Mouse (Mus musculus): ENCODE measurements around the gene Lpar1. TPM values are rescaled to one million over a fixed set of nuclear protein-coding genes. Genes with fewer than 3 reads are reported as not detected.

Gene Lpar1
- total RNA-seq, 1 experiment: 44.2 TPM

DNA sequence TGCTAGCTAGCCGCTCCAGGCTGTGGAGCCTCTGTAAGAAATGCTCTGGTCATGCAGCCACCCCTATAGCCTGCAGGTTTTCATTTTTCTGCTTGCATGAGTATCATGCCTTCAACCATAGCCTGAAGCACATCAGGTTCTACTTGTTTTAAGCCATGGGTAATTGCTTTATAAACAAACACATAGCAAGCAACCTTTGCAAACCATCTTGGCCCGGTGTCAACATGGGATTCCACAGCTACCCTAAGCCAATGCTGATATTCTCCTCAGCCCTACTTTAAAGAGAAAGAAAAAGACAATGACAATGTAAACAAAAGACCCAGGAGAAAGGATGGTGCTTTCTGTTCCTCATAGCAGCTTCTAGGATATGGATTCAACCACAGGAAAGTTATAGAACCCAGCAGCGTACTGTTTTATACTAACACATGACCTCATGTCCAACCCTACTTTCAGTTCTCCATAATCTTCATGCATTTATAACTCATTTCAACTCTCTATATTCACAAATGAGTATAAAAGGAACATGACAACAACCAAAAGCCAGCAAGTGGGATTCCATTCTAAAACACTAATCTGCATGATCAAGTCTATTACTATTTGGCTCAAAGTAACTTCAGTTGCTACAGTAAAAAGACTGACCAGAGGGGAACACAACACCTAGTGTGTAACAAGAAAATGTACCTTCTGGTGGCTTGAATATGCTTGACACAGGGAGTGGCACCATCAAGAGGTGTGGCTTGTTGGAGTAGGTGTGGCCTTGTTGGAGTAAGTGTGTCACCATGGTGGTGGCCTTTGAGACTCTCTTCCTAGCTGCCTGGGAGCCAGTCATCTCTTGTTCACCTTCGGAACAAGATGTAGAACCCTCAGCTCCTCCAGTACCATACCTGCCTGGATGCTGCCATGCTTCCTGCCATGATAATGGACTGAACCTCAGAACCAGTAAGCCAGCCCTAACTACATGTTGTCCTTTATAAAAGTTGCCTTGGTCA, 46.9 kb downstream of the Lpar1 start:
- no peak overlapping the region for H3K9ac ChIP-seq (ENCODE audit: insufficient read depth, low read depth, low read length, poor library complexity, severe bottlenecking)
- H3K36me3 ChIP-seq (ENCODE audit: control insufficient read depth, insufficient read depth, low read length, poor library complexity, severe bottlenecking): no peaks in the 10 kb centered on the region
- H3K4me1 ChIP-seq (ENCODE audit: control insufficient read depth in 2 of 2, insufficient read depth in 2 of 2, low read length in 2 of 2, poor library complexity in 1 of 2): no peaks in the 10 kb centered on the region
- TF ChIP-seq CHD2 (IDR thresholded peaks at IDR 0.05; ENCODE audit: low read depth, low read length) (no peak), MAFK (IDR thresholded peaks at IDR 0.05; ENCODE audit: insufficient read depth, low read depth, low read length) (no peak), ZC3H11A (IDR thresholded peaks at IDR 0.05; ENCODE audit: borderline replicate concordance, low read depth, low read length) (no peak), ZNF384 (IDR thresholded peaks at IDR 0.05; ENCODE audit: low read depth, low read length) (no peak), HCFC1 (IDR thresholded peaks at IDR 0.05; ENCODE audit: borderline replicate concordance, insufficient read depth, low read length) (no peak)
- in situ Hi-C loops (cut with MboI; ENCODE audit: low sequenced_read_pairs in 2 of 2, unreplicated experiment in 2 of 2): no loop called here
- no peak overlapping the region for H3K27ac ChIP-seq (ENCODE audit: insufficient read depth, low read depth, low read length, poor library complexity, severe bottlenecking)
- no peak for DNase-seq (ENCODE audit: low read depth, low spot score)
- no peak overlapping the region for H3K4me3 ChIP-seq (ENCODE audit: insufficient read depth in 1 of 2, low read depth in 1 of 2, low read length in 2 of 2, poor library complexity in 1 of 2, severe bottlenecking in 1 of 2)
- H3K9me3 ChIP-seq (ENCODE audit: control insufficient read depth, insufficient read depth, low read depth, low read length): no peaks in the 10 kb centered on the region

DNA sequence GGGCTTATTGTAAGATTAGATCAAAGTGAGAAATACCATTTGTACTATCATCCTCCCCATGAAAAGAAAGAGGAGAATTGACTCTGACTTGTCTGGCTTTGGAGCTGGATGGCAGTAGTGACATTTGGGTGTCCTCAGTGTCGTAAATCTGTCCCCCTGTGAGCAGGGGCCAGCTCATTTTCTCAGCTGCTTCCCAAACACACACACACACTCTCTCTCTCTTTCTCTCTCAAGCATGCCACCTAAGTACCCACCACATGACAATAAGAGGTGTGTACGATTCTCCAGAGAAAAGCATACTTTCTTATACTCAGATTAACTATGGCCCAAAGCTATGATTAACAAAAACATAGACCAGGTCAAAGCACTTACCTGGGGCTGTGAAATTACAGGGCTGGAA, 49.4 kb downstream of the Lpar1 start:
- in situ Hi-C loops (cut with MboI; ENCODE audit: low sequenced_read_pairs in 2 of 2, unreplicated experiment in 2 of 2): no loop called here
- H3K4me3 ChIP-seq (ENCODE audit: insufficient read depth in 1 of 2, low read depth in 1 of 2, low read length in 2 of 2, poor library complexity in 1 of 2, severe bottlenecking in 1 of 2): no peak overlapping the region
- DNase-seq (ENCODE audit: low read depth, low spot score): no peak
- no peak overlapping the region for H3K9ac ChIP-seq (ENCODE audit: insufficient read depth, low read depth, low read length, poor library complexity, severe bottlenecking)
- no peak overlapping the region for H3K27ac ChIP-seq (ENCODE audit: insufficient read depth, low read depth, low read length, poor library complexity, severe bottlenecking)
- TF ChIP-seq HCFC1 (IDR thresholded peaks at IDR 0.05; ENCODE audit: borderline replicate concordance, insufficient read depth, low read length): no peak
- no peak for TF ChIP-seq MAFK (IDR thresholded peaks at IDR 0.05; ENCODE audit: insufficient read depth, low read depth, low read length)
- no peak for TF ChIP-seq CHD2 (IDR thresholded peaks at IDR 0.05; ENCODE audit: low read depth, low read length)
- TF ChIP-seq ZNF384 (IDR thresholded peaks at IDR 0.05; ENCODE audit: low read depth, low read length): no peak
- TF ChIP-seq ZC3H11A (IDR thresholded peaks at IDR 0.05; ENCODE audit: borderline replicate concordance, low read depth, low read length): no peak
- H3K9me3 ChIP-seq (ENCODE audit: control insufficient read depth, insufficient read depth, low read depth, low read length): no peaks in the 10 kb centered on the region
- no peaks in the 10 kb centered on the region for H3K36me3 ChIP-seq (ENCODE audit: control insufficient read depth, insufficient read depth, low read length, poor library complexity, severe bottlenecking)
- peaks cover 0 to 3% of the 10 kb centered on the region in 2 experiments; a peak in 2 of 4 replicates for H3K4me1 ChIP-seq (ENCODE audit: control insufficient read depth in 2 of 2, insufficient read depth in 2 of 2, low read length in 2 of 2, poor library complexity in 1 of 2)

DNA sequence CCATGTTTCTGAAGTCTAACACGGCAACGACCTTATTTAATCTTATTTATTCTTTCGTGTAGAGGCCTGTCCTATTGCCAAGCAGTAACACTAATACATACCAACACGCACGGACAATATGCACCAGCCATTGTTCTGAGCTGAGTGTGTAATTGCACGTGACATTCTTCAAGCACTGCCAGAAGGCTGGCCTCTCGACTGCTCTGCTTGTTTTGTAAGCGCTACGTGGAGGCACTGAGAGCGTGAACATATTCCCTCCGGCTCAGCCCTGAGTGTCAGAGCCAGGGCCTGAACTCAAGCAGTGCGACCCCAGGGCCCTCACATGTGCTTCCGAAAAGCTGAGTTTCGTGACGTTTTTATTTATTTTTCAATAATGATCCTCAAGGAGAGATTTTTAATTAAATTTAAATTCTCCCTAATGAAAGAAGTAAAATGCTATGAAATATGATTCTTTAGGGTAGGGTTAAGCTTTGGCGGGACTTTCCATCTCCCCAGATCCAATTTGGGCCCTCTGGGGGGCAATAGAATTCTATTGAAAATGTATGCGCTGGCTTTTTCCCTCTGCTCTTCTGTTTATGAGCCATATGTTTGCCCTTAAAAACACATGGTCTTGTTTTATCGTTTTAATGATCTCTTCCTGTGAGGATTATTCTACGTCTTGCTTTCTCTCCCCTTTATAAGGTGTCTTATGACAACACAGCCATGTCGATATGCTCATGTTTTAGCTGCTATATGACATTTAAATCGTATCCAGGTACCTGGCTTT, 52.5 kb downstream of the Lpar1 start:
- Histone ChIP-seq H3K9ac (ENCODE audit: insufficient read depth, low read depth, low read length, poor library complexity, severe bottlenecking) (no peak overlapping the region), H3K36me3 (ENCODE audit: control insufficient read depth, insufficient read depth, low read length, poor library complexity, severe bottlenecking) (no peaks in the 10 kb centered on the region), H3K4me3 (ENCODE audit: insufficient read depth in 1 of 2, low read depth in 1 of 2, low read length in 2 of 2, poor library complexity in 1 of 2, severe bottlenecking in 1 of 2) (no peak overlapping the region), H3K27ac (ENCODE audit: insufficient read depth, low read depth, low read length, poor library complexity, severe bottlenecking) (no peak overlapping the region), H3K9me3 (ENCODE audit: control insufficient read depth, insufficient read depth, low read depth, low read length) (no peaks in the 10 kb centered on the region), H3K4me1 (ENCODE audit: control insufficient read depth in 2 of 2, insufficient read depth in 2 of 2, low read length in 2 of 2, poor library complexity in 1 of 2) (peaks cover 0 to 9% of the 10 kb centered on the region in 2 experiments; a peak in 2 of 4 replicates)
- in situ Hi-C loops (cut with MboI; ENCODE audit: low sequenced_read_pairs in 2 of 2, unreplicated experiment in 2 of 2): no loop called here
- DNase-seq (ENCODE audit: low read depth, low spot score): no peak
- TF ChIP-seq MAFK (IDR thresholded peaks at IDR 0.05; ENCODE audit: insufficient read depth, low read depth, low read length): no peak
- TF ChIP-seq CHD2 (IDR thresholded peaks at IDR 0.05; ENCODE audit: low read depth, low read length): no peak
- TF ChIP-seq ZNF384 (IDR thresholded peaks at IDR 0.05; ENCODE audit: low read depth, low read length): no peak
- no peak for TF ChIP-seq ZC3H11A (IDR thresholded peaks at IDR 0.05; ENCODE audit: borderline replicate concordance, low read depth, low read length)
- no peak for TF ChIP-seq HCFC1 (IDR thresholded peaks at IDR 0.05; ENCODE audit: borderline replicate concordance, insufficient read depth, low read length)

DNA sequence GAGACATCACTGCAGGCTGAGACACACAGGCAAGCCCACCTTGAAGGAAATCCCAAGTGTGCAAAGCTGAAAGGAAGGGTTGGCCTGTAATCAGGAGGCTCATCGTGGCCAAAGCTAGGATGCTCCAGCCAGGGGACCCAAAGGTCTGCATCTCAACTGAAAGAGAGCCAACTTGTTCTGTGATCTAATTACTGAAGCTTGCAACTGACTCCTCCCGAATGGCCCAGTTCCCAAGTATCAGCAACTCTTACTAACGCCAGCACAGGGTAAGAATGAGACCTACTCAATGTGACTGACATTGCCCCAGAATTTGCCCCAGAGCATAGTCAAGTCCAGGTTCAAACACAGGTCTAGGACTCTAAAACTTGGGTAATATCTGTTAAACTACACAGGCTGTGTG, 53.9 kb downstream of the Lpar1 start:
- Histone ChIP-seq H3K4me3 (ENCODE audit: insufficient read depth in 1 of 2, low read depth in 1 of 2, low read length in 2 of 2, poor library complexity in 1 of 2, severe bottlenecking in 1 of 2) (no peak overlapping the region), H3K9ac (ENCODE audit: insufficient read depth, low read depth, low read length, poor library complexity, severe bottlenecking) (no peak overlapping the region), H3K36me3 (ENCODE audit: control insufficient read depth, insufficient read depth, low read length, poor library complexity, severe bottlenecking) (no peaks in the 10 kb centered on the region), H3K27ac (ENCODE audit: insufficient read depth, low read depth, low read length, poor library complexity, severe bottlenecking) (no peak overlapping the region), H3K4me1 (ENCODE audit: control insufficient read depth in 2 of 2, insufficient read depth in 2 of 2, low read length in 2 of 2, poor library complexity in 1 of 2) (peaks cover 0 to 9% of the 10 kb centered on the region in 2 experiments; a peak in 2 of 4 replicates), H3K9me3 (ENCODE audit: control insufficient read depth, insufficient read depth, low read depth, low read length) (no peaks in the 10 kb centered on the region)
- TF ChIP-seq HCFC1 (IDR thresholded peaks at IDR 0.05; ENCODE audit: borderline replicate concordance, insufficient read depth, low read length): no peak
- no peak for TF ChIP-seq CHD2 (IDR thresholded peaks at IDR 0.05; ENCODE audit: low read depth, low read length)
- DNase-seq (ENCODE audit: low read depth, low spot score): no peak
- in situ Hi-C loops (cut with MboI; ENCODE audit: low sequenced_read_pairs in 2 of 2, unreplicated experiment in 2 of 2): no loop called here

All from ES-E14 (cell line).